Mouse (Mus musculus) adrenal gland, postnatal 14 days (tissue): ENCODE data around the gene Gm26558. TPM values are rescaled to one million over a fixed set of nuclear protein-coding genes. Genes with fewer than 3 reads are reported as not detected.

ENCODE experiments used
- DNase-seq: peaks from one replicate; pipeline ENCODE4 v3.0.0; 2021; ENCODE audit warnings: mixed read lengths
- long read RNA-seq, 2 experiments: library from polyadenylated mRNA; stranded (forward); transcript quantifications; one replicate each; pipeline ENCODE4 v2.0.0; 2021
- total RNA-seq: library from RNA; stranded (reverse); gene quantifications from 2 replicates; pipeline ENCODE4 v1.2.3, GENCODE M21; 2021

Gm26558 gene
- total RNA-seq: not detected in 2 replicates
- long read RNA-seq, experiment 1: 0 reads
- long read RNA-seq, experiment 2: 0 reads

DNA sequence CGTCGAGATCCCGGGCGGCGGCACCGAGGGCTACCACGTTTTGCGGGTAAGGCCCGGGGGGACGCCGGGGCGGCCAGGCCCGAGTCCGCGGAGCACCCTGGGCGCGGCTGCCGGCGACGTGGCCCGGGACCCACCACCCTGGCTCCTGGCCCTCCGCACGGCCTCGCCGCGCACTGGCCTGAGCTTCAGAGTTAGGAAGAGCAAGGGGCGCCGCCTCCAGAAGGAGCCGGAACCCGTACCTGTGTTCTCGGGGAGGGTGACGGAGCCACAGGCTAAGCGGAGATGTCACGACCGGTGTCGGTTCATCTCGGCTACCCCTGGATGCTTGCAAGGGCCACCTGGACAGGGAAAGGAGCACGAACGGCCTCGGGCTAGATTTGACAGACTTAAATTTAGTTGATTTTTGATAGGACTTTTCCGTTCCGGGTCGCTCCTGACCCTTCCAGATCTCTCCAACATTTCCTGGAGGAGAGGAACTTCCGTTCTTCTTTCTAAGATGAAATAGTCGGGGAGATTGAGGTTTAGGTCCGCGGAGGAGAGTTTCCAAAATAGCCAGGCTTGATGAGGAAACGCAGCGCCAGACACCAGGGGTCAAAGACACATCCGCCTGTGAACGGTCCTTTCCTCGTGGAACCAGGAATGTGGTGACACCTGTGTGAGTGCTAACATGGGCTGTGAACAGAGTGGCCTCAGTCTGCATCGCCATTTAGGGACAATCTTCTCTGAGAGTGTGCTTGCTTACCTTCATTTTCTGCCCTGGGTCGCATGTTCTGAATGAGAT, at the start of gene Gm26558:
Gm26558 (minus strand) TSS at position 394 of the 781 bp plus-strand sequence.
- DNase-seq: no peak

DNA sequence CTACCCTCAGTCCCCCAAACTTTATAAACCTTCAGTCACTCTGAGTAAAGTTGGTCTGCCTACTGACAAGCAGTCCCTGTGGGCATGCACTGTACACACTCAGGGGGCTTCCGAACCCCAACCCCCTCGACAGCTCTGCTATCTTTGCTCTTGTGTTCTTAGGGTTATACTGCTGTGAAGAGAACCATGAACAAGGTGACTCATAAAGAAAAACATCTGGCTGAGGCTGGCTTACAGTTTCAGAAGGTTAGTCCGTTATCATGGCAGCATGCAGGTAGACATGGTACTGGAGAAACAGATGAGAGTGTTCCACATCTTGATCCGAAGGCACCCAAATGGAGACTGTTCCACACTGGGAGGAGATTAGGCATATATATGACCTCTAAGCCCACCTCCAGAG, 49.0 kb upstream of the Gm26558 start:
- DNase-seq: no peak

DNA sequence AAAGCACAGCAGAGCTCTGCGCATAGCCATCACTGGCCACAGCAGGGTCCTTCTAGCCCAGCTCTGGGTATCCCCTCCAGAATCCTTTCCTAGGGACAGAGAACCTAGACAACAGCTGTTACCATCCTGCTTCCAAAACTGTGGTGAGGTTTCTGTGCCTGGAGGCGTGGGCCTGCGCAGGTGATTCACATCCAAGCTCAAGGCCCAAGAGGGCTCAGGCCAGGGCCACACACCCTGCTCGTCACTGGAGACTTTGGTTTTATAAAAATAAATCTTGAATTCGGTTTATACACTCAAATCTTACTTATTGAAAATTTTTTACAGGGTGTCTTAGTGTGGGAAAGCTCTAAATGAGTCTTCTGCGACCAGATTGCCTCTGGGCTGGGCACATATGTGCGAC, 48.3 kb upstream of the Gm26558 start:
- DNase-seq: no peak

DNA sequence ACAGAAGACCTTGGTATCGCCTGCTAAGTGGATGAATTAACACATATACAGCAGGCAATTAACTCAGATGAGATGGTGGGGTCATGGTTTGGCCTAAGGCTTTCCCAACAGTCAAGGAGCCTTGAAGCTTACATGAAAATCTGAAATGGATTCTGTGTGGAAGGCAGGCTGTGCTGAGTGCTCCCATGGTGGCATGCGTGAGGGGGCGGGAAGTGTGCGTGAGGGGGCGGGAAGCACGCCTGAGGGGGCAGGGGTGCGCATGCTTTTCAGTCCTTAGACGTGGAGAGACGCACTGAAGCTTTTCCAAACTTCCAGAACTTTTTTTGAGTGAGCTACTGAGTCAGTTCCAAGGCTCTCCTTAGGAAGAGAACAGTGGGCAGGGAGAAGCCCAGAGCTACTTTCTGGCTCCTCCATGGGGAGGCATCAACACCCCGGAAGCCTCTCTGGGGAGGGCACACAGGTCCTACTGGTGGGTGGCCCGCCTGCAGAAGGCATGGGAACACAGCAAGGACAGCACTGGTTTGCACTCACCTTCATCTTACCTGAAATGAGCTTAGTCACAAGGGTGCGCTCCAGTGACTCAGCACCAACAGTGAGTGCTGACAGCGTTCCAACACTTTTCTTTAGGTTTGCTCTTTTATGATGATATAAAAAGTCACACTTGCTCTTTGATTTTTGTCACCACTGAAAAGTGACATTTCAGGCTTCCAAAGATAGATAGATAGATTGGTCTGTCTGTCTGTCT, 47.2 kb upstream of the Gm26558 start:
- DNase-seq: no peak

DNA sequence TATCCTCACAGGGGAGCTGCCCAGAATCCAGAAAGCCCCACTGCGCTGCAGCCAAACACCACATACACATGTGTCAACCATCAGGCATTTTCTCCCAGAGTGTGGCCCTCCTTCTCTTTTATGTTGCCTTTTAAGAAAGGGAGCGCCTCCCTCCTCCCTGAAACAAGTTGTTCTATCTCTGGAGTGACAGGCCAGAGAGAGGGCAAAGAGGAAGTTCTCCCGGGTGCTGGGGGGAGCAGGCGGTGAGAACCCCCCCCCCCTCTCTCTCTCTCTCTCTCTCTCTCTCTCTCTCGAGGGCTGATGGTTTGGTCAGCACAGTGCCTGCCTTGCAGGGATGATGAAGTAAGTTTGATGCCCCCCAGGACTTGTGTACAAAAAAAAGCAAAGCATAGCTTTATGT, 40.5 kb upstream of the Gm26558 start:
- no peak for DNase-seq

DNA sequence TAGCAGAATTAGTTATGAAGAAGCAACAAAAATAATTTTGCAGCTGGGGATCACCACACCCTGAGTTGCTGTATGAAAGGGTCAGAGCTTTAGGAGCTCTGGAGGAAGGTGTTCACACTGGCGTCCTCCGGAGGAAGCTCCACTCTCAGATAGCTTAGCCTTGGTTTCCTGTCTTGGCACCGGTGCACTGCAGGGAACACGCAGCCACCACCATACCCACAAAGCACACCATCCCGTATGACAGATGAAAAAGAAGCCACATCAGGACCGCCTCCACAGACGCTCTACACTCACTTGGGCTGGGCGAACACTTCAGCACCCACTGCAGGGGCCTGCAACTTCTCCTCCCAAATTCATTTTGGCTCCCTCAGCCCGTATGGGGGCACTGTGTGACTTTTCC, 39.7 kb upstream of the Gm26558 start:
- DNase-seq: no peak

DNA sequence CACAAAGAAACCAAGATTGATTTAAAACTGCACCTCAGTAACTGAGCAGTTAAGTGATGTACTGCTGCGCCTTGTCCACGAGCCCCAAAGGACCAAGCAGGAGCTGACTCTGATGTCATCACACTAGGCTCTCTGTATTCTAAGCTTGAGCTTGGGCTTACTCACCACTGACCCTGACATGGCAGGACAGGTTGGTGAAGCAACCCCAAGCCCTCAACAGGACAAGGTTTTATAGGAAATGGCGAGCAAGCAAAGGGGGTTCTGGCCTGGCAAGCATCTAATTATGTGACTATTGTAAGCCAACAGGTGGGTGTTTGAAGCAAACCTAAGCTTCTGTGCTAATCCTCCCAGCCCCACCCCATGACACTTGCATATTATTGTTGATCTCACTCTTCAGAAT, 38.9 kb upstream of the Gm26558 start:
- peak; percentile 44 for DNase-seq

DNA sequence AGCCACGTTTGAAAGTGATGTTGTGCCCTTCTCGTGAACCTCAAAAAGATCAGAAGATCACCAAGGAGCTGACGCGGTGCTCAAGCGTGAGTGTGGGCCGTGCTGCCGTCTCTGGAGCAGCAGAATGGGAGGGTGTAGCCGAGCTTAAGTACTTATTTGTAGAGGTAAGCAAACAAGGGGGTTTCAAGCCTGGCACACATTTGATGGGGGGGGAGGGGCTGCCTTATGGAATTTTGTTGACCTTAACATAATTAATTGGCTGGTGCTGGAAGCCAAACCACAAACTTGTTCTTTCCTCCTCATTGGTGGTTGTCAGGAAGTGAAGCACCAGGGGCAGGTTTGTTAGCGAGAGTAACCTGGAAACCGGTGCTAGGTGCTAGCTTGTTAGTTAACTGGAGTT, 33.8 kb upstream of the Gm26558 start:
- DNase-seq: no peak

DNA sequence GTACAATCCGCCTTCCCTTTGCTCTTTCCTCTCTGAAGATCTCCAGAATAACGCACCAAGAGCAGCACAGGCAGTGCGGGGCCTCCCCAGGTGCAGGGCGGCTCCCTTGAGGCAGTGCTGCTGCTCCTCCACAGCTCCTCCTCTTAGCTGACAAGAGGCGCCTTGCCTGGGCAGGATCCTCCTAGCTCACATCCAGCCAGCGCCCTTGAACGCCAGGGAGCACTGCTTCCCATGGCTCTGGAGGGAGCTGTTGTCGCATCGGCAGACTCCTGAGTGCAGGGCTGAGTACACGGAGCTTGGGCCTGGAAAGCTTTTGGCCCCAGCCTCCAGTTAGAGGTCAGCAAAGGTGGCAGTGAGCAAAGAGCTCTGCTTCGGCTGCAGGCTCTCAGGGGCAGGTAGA, 28.3 kb upstream of the Gm26558 start:
- no peak for DNase-seq

DNA sequence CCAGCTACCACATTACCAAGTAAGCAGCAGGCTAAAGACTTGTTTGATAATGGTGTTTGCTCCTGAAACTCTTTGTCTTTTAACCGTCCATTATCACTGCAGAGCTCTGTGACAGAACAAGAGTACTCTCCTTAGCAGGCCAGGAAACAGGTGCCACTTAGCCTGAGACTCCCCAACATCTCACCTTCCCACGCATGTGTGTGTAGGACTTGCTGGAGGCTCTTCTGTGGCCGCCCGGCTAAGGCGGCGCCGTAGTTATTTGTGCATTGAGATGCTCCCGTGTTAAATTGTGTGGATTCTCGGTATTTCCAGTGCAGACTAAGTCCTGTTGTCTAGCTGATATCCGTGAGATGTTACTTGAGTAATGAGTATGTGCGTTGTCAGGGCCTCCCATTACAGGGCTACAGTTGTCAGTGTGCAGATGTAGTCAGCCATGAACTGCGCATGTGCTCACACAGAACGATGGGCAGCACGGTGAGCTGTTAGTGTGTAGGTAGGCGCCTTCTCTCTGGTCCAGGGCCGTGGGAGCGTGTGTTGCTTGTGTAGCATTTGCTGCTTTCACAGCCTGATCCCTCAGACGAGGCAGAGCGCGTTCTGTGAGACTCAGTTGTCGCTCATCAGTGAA, 26.7 kb upstream of the Gm26558 start:
- no peak for DNase-seq

DNA sequence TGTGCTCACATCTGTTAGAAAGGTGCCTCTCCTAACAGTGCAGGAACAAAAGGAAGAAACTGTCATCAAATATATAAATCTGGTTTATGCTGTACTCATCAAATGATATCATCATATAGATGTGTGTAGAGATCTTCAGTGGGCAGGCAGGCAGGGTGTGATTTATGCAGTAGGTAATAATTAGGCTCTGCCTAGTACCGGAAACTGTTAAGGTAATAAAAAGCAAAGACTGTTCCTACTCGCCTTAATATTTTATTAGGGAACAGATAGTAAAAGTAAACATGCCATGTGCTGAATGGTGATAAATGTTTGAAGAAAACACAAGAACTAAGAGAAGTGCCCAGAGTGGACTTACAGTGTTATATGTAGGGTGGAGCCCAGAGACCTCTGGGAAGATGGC, 20.4 kb upstream of the Gm26558 start:
- DNase-seq: no peak

DNA sequence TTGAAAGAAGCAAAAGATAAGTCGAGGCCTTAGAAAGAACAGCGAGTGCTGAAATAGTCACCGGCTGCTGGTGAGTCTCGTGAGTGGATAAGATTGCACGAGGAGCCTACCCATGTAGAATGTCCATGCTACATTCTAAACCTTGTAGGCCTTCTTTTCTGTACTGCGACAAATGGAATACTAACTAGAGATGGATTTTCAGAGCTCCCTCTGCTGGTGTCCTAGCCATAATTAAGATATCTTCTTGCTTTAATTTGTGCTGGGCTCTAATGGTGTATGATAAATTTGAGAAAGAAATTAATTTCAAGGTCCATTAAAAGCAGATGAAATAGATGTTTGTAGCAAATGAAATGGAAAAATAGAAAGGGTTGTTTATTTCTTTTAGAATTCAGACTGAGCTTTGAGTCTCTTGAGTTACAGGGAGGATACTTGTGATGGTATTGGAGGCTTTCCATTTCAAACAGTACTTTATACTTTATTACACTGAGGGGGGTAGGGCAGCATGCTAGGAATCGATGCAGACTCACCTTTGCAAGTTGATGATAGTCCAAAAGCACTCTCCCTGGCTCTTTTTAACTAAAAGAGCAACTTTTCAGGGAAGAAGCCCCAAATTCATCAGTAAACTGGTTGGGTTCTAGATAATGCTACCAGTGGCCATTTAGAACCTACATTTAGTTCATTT, 11.7 kb upstream of the Gm26558 start:
- DNase-seq: no peak

DNA sequence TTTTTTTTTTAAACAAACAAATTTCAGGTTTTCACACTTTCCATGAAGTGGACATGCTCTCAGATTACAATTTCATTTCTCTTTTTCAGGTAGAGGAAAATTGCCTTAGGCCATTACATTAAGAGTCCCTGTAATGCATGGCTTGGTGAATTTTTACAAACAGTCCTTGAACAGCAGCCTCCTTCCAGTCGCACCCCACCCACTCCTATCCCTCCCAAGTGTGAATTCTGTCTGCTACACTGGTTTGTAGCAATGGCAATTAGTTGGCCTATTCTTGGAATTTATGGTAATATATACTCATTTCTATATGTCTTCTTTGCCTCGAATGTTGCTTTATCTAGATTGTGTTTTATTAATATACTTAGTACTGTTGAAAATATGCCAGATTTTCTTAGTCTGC, 10.6 kb upstream of the Gm26558 start:
- DNase-seq: no peak

DNA sequence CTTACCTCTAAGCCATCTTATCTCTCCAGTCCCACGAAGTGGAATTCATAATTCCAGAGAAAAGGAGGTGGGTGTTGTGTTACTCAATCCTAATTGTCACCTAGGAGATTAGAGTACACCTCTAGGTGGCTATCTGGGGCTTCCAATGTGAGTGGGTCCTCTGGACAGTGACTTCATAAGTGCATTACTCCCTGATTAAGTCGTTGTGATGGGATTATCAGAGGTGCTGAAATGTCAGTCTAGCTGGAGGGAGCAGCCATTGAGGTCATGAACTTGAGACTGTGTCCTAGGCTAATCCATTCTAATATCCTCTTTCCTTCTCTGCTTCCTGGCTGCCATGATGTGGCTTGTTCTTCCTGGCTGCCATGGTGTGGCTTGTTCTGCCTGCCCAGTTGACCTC, 8.0 kb upstream of the Gm26558 start:
- no peak for DNase-seq

DNA sequence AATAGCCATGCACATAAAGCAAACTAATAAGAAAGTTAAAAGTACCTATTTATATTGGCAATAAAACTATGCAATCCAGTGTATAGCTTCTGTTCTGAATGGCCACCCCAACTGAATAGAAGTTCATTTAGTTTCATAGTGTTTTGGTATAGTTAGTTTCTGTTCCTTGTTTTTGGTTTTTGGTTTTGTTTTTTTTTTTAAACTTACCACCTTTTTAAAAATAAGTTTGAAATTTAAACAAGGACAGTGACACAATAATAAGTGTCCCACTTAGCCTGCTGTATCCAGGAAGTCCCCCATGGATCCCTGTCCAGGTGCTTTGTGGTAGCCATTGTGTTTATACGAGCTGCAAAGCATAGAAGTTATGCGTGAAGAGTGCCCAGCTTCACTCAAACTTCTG, 7.3 kb upstream of the Gm26558 start:
- DNase-seq: no peak

DNA sequence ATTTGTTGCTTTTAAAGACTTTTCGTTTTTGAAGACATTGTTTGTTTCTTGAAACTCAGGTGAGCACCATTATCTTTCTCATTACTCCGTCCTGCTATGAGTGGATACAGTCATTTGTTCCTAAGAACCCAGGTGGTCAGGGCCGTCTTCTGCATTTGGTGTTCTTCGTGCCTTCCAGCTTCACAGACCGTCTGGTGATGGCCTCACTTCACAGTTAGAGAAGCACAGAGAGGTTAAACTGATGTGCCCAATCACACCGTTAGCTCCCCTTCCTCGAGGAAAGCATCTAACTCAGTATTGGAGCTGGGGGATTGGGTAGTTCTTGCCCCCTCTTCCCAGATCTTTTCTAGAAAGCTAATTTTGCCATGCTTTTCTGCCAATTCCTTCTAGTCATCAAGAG, 5.1 kb upstream of the Gm26558 start:
- DNase-seq: no peak

DNA sequence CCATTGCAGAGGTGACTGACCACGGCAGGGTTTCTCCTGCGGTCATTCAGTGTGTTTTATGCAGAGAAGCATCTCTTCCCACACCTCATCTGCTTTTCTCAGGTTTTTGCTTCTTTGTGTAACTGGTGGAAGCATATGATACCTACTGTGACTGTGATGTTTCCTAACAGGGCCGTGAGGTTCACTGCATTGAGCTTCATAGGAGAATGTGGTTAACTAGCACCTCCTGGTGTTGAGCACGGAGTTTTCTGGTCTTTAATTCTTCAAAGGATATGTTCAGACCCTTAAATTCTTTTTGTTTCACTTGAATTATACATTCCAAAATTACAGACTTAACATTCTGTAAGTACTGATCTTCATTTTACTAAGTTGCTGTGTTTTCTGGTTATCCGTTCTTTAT, 1.9 kb upstream of the Gm26558 start:
- DNase-seq: no peak

DNA sequence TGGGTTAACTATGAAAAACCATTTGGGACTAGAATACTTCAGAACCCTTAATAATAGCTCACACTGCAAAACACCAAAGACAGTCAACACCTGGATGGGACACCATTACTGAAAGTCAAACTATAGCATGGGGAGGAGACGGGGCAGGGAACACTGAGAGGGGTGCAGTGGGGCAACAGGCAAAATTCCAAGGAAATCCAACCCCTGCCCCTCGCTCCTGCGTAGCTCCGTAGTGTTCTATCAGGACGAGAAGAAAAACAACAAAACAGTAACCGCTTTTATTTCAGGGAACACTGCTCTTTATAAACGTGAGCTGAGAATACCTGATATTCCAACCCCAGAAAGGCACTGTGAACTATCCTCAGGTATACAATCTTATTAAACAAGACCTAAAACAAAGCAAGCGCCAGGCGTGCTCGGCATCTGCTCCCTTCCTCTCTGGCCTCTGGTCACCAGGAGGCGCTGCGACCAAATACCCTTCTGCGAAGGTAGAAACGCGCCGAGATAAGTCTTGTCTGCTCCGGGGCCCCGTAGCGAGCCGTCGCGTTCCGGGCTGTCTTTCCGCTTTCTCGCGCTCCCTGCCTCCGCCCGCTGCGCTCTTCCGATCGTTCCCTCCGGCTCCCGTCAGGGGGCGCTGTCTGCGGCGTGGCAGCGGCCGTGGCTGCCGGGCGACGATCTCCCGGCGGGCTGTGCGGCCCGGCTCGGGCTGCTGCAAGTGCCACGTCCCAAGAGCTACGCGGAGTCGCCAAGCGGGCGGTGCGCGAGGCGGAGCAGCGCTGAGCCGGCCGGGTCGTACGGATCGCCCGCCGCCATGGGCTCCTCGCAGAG, 807 bp downstream of the Gm26558 start, which contains the start of gene Gorasp2:
Gorasp2 (plus strand) TSS at position 690 of the 828 bp plus-strand sequence.
- DNase-seq: peak; percentile 98

DNA sequence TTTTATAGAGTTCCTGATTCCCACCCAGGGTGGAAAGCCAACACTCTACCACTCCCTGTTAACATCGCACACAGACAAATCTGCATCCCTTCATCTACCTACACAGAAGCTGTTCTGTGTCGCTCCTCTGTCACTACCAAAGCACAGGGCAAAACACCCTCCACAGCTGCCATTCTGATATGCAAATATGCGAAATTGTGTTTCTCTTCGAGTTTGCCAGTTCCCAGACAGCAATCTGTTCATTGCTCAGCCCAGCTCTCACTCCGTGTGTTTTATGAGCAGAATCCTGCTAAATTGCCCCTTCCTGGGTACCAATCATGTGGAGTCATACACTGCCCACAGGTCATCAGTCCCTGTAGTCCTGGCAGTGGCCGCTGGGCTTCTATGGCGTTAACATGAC, 4.8 kb downstream of the Gm26558 start:
- DNase-seq: no peak

DNA sequence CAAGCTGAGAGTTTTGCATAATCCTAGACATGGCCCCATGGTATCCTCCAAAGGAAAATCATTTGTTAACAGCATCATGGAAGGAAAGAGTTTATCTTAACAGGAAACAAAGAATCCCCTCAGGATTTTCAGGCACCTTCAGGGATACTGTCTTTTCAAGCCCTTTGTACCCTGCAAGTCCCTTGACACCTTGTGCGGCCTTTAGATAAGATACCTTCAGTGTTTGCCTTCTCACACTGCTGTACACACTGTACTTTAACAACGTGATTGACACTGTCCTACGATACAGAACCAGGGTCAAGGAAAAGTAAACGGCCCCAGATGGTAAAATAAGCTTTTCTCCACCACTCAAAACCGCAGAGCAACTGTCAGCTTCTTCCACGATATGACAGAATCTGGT, 10.1 kb downstream of the Gm26558 start:
- DNase-seq: no peak

DNA sequence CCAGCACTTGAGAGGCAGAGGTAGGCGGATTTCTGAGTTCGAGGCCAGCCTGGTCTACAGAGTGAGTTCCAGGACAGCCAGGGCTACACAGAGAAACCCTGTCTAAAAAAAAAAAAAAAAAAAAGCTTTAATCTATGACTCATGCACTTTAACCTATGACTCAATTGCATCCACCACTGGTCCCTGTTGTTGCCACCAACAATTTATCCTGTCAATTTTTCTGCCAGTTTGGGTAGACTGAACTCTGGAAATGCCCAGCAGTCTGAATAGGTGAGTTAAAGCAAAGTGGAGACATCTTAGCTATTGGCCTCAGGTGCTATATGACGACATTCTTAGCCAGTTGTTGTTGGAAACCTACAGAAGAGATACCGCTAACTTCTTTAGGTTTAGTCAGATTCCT, 12.4 kb downstream of the Gm26558 start:
- DNase-seq: no peak

DNA sequence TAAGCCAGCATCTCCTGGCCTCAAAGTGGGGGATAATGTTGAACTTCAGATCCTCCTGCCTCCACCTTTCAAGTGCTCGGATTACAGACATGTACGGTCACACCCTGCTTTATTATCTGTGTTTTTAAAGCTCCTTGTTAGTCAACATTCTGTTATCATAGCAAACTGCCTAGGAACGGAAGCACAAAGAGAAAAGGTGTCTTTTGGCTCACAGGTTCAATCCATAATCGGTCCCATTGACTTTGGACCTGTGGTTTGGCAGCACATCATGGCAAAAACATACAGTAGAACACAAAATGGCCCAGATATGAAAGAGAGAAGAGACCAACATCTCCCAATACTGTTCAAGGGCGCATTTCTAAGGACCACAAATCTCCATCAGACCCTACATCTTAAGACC, 13.6 kb downstream of the Gm26558 start:
- DNase-seq: no peak
